Mouse (Mus musculus) MEL (cell line): ENCODE data around the gene Mad2l1bp.
A peak's percentile ranks its signal among the peaks of the same experiment; 100 is the strongest.

ENCODE experiments used
- CTCF ChIP-seq, 3 experiments: IDR thresholded peaks in 2 of 3; conservative IDR thresholded peaks in 1 of 3; 2 replicates each; pipeline ENCODE4 v1.5.1; 2011 to 2012; ENCODE audit warnings: low read length in 3 of 3, low read depth in 2 of 3, mild to moderate bottlenecking in 2 of 3, improper control_type of control experiment in 1 of 3, inconsistent platforms in 1 of 3, mixed read lengths in 1 of 3, moderate library complexity in 1 of 3; ENCODE audit not compliant: control insufficient read depth in 1 of 3, insufficient read depth in 1 of 3, poor library complexity in 1 of 3, severe bottlenecking in 1 of 3
- GATA1 ChIP-seq: IDR thresholded peaks from 2 replicates; pipeline ENCODE4 v1.6.1; 2011; ENCODE audit warnings: low read depth, low read length, improper control_type of control experiment
- JUND ChIP-seq: IDR thresholded peaks from 2 replicates; pipeline ENCODE4 v1.6.1; 2011; ENCODE audit warnings: low read depth, mild to moderate bottlenecking, improper control_type of control experiment, low read length
- MYC ChIP-seq: IDR thresholded peaks from 2 replicates; pipeline ENCODE4 v1.6.1; 2011; ENCODE audit warnings: low read depth, mild to moderate bottlenecking, low read length, improper control_type of control experiment, moderate library complexity
- NRF1 ChIP-seq: IDR thresholded peaks from 2 replicates; pipeline ENCODE4 v1.6.1; 2014; ENCODE audit warnings: low read depth, mild to moderate bottlenecking, inconsistent platforms, low read length, improper control_type of control experiment, moderate library complexity; ENCODE audit not compliant: poor library complexity, insufficient read depth, severe bottlenecking
- POLR2A ChIP-seq, 2 experiments: IDR thresholded peaks; 2 replicates each; pipeline ENCODE4 v1.6.1; 2011 to 2012; ENCODE audit warnings: low read length in 2 of 2, mild to moderate bottlenecking in 2 of 2, control low read depth in 1 of 2, improper control_type of control experiment in 1 of 2, low read depth in 1 of 2, moderate library complexity in 1 of 2; ENCODE audit not compliant: control insufficient read depth in 1 of 2, insufficient read depth in 1 of 2, poor library complexity in 1 of 2
- POLR2AphosphoS2 ChIP-seq: IDR thresholded peaks from 2 replicates; pipeline ENCODE4 v1.6.1; 2011; ENCODE audit warnings: low read length, improper control_type of control experiment
- RCOR1 ChIP-seq: IDR thresholded peaks from 2 replicates; pipeline ENCODE4 v1.6.1; 2012; ENCODE audit warnings: low read depth, mild to moderate bottlenecking, inconsistent platforms, low read length, improper control_type of control experiment
- TAL1 ChIP-seq: IDR thresholded peaks from 2 replicates; pipeline ENCODE4 v1.6.1; 2012; ENCODE audit warnings: mild to moderate bottlenecking, inconsistent platforms, low read length, moderate library complexity, mixed read lengths
- TCF12 ChIP-seq: IDR thresholded peaks from 2 replicates; pipeline ENCODE4 v1.6.1; 2014; ENCODE audit warnings: low read depth, mild to moderate bottlenecking, inconsistent platforms, low read length, improper control_type of control experiment, moderate library complexity
- USF2 ChIP-seq, 2 experiments: IDR thresholded peaks; 2 replicates each; pipeline ENCODE4 v1.6.1; 2011 to 2012; ENCODE audit warnings: improper control_type of control experiment in 2 of 2, low read length in 2 of 2, borderline replicate concordance in 1 of 2, inconsistent platforms in 1 of 2, low read depth in 1 of 2, mild to moderate bottlenecking in 1 of 2; ENCODE audit not compliant: insufficient read depth in 1 of 2
- ZKSCAN1 ChIP-seq: IDR thresholded peaks from 2 replicates; pipeline ENCODE4 v1.6.1; 2012; ENCODE audit warnings: low read depth, mild to moderate bottlenecking, inconsistent platforms, low read length, improper control_type of control experiment, moderate library complexity
- ZNF384 ChIP-seq: IDR thresholded peaks from 2 replicates; pipeline ENCODE4 v1.6.1; 2012; ENCODE audit warnings: low read depth, mild to moderate bottlenecking, inconsistent platforms, low read length, improper control_type of control experiment

GRCm38 (mm10) chr17:46168318-46168717 is 15.0 kb upstream of the Mad2l1bp start:
- TF ChIP-seq USF2 (IDR thresholded peaks at IDR 0.05; ENCODE audit: borderline replicate concordance in 1 of 2, insufficient read depth in 1 of 2, low read depth in 1 of 2, low read length in 2 of 2) = no peak
- TF ChIP-seq TAL1 = no peak
- TF ChIP-seq ZNF384 = no peak
- no peak for TF ChIP-seq CTCF (IDR thresholded peaks at IDR 0.05 in 2 of 3, conservative IDR thresholded peaks at IDR 0.05 in 1 of 3; ENCODE audit: control insufficient read depth in 1 of 3, insufficient read depth in 1 of 3, low read depth in 2 of 3, low read length in 3 of 3, poor library complexity in 1 of 3, severe bottlenecking in 1 of 3)
- TF ChIP-seq NRF1 = no peak
- TF ChIP-seq POLR2AphosphoS2 = 0 out of 2 replicates have a peak, but pooled peaks have one; percentile 3
- TF ChIP-seq GATA1 = no peak
- no peak for TF ChIP-seq JUND
- no peak for TF ChIP-seq ZKSCAN1
- no peak for TF ChIP-seq RCOR1
- TF ChIP-seq MYC = no peak
- TF ChIP-seq TCF12 = no peak
- TF ChIP-seq POLR2A (IDR thresholded peaks at IDR 0.05; ENCODE audit: control insufficient read depth in 1 of 2, insufficient read depth in 1 of 2, low read depth in 1 of 2, low read length in 2 of 2, poor library complexity in 1 of 2) = no peak
